Mouse (Mus musculus) kidney, adult 8-10 months (tissue): ENCODE measurements around the gene Dnajc13.
A peak's percentile ranks its signal among the peaks of the same experiment; 100 is the strongest.

Experiments used
- DNase-seq, 2 experiments: peaks; one replicate each; pipeline ENCODE4 v3.0.0; 2022

Dnajc13 gene

GRCm38 (mm10) chr9:104254408-104255180, 8.1 kb downstream of the Dnajc13 start:
- peak in 1 of 2 experiments; percentile 67 for DNase-seq

- DNase-seq, result no peak
Measured at GRCm38 (mm10) chr9:104252637-104253036, 10.1 kb downstream of the Dnajc13 start.

- DNase-seq, result no peak
Measured at GRCm38 (mm10) chr9:104251687-104252086, 11.0 kb downstream of the Dnajc13 start.

GRCm38 (mm10) chr9:104251111-104251510, 11.6 kb downstream of the Dnajc13 start:
- peak; percentile 70 to 77 for DNase-seq

DNA sequence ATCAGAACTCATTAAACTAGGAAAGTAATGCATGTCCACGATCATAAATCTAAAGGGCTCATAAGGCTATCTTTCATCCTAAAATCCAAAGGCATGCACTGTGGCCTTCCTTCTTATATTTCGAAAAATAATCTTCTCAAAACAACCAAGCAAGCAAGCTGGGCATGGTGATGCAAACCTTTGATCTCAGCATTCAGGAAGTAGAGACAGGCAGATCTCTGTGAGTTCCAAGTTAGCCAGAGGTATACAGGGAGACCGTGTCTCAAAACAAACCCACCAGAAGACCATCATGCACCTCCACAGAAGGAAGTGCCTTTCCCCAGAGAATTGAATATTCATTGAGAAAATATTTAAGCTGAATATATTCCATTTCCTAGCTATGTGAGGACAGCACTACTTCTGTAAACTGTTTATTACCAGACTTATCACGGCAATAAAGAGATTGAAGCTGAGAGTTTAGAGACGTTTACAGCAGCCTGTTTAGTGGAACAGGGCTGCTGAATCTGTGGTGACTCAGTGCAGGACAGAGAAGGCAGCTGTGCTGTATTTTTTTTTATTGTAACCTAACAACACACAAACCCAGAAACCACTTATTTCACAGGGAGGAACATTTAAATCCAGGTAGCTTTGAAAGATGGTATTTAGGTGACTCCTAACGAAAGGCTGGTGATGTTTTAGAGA, 15.3 kb downstream of the Dnajc13 start:
- no peak for DNase-seq

- DNase-seq, result no peak
Measured at GRCm38 (mm10) chr9:104243799-104244466, 18.8 kb downstream of the Dnajc13 start.

- DNase-seq, result no peak
Measured at GRCm38 (mm10) chr9:104240146-104240545, 22.6 kb downstream of the Dnajc13 start.

- no peak for DNase-seq
Measured at GRCm38 (mm10) chr9:104239076-104239475, 23.7 kb downstream of the Dnajc13 start.

DNA sequence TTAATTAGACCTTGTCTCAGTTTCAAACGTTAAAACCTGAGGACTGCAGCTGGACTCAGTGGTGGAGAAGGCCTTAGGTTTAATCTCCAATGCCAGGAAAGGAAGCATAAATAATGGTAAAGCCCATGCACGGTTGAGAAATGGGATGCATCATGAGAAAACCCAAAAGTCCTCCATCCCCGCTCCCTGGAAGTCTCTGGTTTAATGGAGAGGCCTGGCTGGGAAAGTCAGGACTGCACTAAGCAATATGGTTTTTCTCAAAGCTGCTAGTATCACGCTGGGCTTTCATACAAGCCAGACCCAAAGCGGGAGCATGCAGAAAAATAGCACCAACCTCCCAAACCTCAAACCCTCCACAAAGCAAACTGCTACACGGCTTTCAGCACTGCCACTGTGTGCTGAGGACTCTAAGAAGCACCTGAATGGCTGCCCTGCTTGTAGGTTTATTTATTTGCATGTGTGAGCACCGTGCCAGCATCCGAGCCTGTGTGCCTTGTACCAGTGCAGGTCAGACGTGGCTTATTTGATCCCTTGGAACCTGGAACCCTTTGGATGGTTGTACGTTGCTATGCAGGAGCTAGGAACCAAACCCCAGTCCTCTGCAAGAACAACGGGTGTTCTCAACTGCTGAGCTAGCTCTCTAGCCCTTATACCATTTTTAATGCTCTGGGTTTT, 26.3 kb downstream of the Dnajc13 start:
- DNase-seq, result no peak

GRCm38 (mm10) chr9:104235751-104236150, 27.0 kb downstream of the Dnajc13 start:
- DNase-seq, result peak in 1 of 2 experiments; percentile 44

GRCm38 (mm10) chr9:104233815-104234214, 28.9 kb downstream of the Dnajc13 start:
- no peak for DNase-seq

DNA sequence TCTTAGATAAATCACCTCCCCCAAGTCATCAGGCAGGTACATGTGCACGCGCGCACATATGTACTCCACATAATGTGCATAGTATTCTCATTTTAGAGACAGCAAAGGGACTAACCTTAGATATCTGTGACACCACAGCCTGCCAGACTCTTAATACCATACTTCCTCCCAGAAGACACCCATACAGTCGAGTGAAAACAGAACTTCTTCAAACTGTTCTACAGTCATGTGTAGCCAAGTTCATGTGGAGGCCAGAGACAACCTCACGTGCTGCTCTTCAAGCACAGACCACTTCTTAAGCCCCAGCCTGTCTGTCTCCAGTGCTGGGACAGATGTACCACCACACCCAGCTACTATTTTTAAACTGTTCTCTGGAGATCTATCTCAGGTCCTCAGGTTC, 29.7 kb downstream of the Dnajc13 start:
- DNase-seq, result no peak

GRCm38 (mm10) chr9:104232004-104232403, 30.7 kb downstream of the Dnajc13 start:
- DNase-seq, result no peak

DNA sequence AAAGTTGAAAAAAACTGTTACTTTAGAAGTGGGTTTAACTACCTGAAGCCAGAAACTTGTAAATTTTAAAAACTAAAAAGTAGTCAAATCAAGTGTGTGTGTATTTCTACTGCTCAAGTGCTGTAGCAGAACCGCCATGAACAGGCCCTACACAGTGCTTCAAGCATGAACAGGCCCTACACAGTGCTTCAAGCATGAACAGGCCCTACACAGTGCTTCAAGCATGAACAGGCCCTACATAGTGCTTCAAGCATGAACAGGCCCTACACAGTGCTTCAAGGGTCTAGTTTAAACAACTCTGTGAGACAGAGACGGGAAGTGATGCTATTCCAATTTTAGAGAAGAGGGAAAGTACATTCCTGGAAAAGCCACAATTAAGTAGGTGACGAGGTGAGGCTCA, 51.3 kb downstream of the Dnajc13 start:
- DNase-seq, result no peak

- DNase-seq, result peak; percentile 29 to 76
Measured at GRCm38 (mm10) chr9:104203851-104204250, 58.9 kb downstream of the Dnajc13 start.

DNA sequence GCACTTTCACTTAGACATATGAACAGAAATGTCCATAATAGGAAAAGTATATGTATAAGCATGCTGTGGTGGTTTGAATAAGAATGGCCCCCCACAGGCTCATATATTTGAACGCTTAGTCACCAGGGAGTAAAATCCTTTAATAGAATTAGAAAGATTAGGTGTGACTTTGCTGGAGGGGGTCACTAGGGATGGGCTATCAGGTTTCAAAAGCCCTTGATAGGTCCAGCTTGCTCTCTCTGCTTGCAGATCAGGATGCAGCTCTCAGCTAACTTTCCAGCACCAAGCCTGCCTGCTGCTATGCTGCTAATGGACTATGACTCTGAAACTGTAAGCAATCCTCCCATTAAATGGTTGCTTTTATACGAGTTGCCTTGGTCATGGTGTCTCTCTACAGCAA, 68.2 kb downstream of the Dnajc13 start:
- no peak for DNase-seq

- DNase-seq, result no peak
Measured at GRCm38 (mm10) chr9:104193900-104194299, 68.8 kb downstream of the Dnajc13 start.

DNA sequence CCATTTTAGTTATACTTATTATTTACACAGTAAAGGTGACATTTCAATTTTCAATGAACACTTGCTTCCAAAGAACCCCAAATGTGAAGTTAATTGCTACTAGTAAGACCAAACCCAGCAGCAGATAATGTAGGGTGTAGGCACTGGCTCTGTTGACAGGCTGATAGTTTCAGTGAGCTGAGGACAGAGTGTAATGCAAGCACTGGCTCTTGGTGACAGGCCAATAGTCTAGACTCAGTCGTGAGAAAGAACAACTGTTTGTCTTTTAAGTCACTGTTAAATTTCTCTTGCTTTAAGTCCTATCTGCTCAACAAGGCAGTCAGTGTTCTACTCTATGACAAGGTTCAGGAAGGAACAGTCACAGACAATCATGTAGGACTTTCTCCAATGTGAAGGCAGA, 69.4 kb downstream of the Dnajc13 start:
- DNase-seq, result no peak

GRCm38 (mm10) chr9:104192513-104192912, 70.2 kb downstream of the Dnajc13 start:
- DNase-seq, result no peak

- DNase-seq, result no peak
Measured at GRCm38 (mm10) chr9:104189657-104190056, 73.1 kb downstream of the Dnajc13 start.

DNA sequence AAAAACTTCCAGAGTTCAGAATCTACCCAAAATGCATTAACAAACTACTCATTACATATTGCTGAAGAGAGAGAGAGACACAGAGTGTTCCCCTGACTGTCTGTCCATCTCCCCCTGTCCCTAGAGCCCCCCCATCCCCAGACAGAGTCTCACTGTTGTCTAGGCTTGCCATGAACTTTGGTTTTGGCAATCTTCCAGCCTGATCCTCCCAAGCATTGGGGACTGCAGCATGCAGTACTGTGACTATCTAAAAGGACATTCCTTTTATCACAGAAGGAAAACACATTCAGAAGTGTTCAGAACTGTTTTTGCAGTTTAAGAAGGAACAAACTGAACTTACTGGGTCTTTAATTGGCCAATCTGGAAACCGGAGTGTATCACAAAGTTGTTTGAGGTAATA, 74.0 kb downstream of the Dnajc13 start:
- no peak for DNase-seq

DNA sequence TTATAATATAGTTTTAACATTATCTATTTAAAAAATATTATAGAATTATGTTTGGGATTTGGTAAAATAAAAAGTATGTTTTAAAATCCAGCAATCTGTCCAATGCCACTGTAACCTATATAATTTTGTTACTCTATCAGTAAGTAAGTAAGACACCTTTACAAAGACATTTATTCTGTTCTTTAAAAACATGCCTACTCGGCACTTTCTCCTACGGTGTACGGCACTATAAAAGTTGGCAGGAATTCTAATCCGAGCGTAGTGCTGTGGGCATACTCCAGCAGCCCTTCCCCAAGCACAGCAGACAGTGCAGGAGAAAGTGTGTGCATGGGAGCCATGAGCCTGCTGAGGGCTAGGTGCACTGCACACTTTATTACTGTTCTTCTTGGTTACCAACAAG, 75.7 kb downstream of the Dnajc13 start:
- no peak for DNase-seq

- DNase-seq, result no peak
Measured at GRCm38 (mm10) chr9:104183181-104183580, 79.5 kb downstream of the Dnajc13 start.
